In the genomic region with DNA sequence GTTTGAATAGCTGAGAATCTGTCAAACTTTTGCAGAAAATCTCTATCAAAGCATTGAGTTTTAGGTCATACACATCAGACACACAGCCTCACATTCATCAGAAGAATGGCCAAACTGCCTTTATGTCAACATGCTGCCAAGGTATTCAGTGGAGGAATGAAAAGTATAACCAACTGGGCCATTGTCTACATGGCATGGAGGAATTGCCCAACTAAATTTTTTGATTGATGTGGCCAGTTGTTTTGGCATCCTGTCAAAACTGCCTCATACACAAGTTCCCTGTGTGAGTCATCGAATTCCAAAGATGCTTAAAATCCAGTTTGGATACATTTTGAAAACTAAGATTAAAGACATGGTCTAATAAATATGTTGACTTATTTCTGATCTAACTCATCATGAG, we compare ENCODE assay signal across 22 mouse cellular contexts.
DNase-seq lines count a peak whose midpoint lies in the region; ATAC-seq and TF ChIP-seq lines count a peak whose summit lies in the region.
"Had no signal": no experiment of that assay in that cellular context is flagged by ENCODE, and none has a peak within 500 bp of the region (broad histone marks: within the 10 kb centered on the region; RNA-seq: fewer than 3 reads in every experiment).

No protein-coding gene starts in this region.

- peak; percentile 69 for DNase-seq in embryonic facial prominence, embryonic 14.5 days (ENCODE audit: low spot score)
- DNase-seq in embryonic facial prominence, embryonic 10.5 days (ENCODE audit: low spot score): no peak
- peak; percentile 9 for DNase-seq in 416B (ENCODE audit: low read depth)
- peak; percentile 15 for DNase-seq in Patski (ENCODE audit: low read depth, low spot score)
- DNase-seq in limb, embryonic 14.5 days (ENCODE audit: low spot score): peak; percentile 59
- DNase-seq in liver, embryonic 11.5 days (ENCODE audit: low spot score): no peak
- DNase-seq in hindbrain, embryonic 11.5 days (ENCODE audit: low spot score): no peak
- no peak for DNase-seq in kidney, postnatal 25 days
- DNase-seq: adrenal gland, postnatal 10 days; cerebellum, adult 11 months; cerebellum, adult 8-10 months; cerebellum, postnatal 14 days; embryo, embryonic 11 days; gastrocnemius, adult 2 months; gastrocnemius, postnatal 25 days; heart, postnatal 36 days had no signal

- in situ Hi-C loops in Patski (cut with MboI; ENCODE audit: low pct_unique_long_range_greater_than_20kb): no loop called here

- no peak for TF ChIP-seq POLR2A in limb, embryonic 14.5 days (IDR thresholded peaks at IDR 0.05; ENCODE audit: borderline replicate concordance, extremely low read depth, insufficient read depth, insufficient read length)

- no peaks in the 10 kb centered on the region for H3K27me3 ChIP-seq in embryonic facial prominence, embryonic 14.5 days (replicated peaks; ENCODE audit: control insufficient read depth, insufficient read depth, low read length)
- no peaks in the 10 kb centered on the region for H3K27me3 ChIP-seq in embryonic facial prominence, embryonic 10.5 days (replicated peaks; ENCODE audit: low read depth, poor library complexity, severe bottlenecking)
- H3K27me3 ChIP-seq in Patski: no peaks in the 10 kb centered on the region
- H3K27me3 ChIP-seq in limb, embryonic 14.5 days (ENCODE audit: control insufficient read depth, insufficient read depth, low read length): no peaks in the 10 kb centered on the region
- no peaks in the 10 kb centered on the region for H3K27me3 ChIP-seq in liver, embryonic 11.5 days (replicated peaks; ENCODE audit: control insufficient read depth, insufficient read depth, low read length)
- no peaks in the 10 kb centered on the region for H3K27me3 ChIP-seq in hindbrain, embryonic 11.5 days (ENCODE audit: control insufficient read depth, insufficient read depth, low read length)
- H3K27me3 ChIP-seq: embryonic facial prominence, embryonic 12.5 days; heart, embryonic 12.5 days; hindbrain, embryonic 12.5 days had no signal

- no peaks in the 10 kb centered on the region for H3K36me3 ChIP-seq in embryonic facial prominence, embryonic 14.5 days (ENCODE audit: control insufficient read depth, insufficient read depth, low read length)
- no peaks in the 10 kb centered on the region for H3K36me3 ChIP-seq in embryonic facial prominence, embryonic 10.5 days (replicated peaks)
- H3K36me3 ChIP-seq in limb, embryonic 14.5 days (ENCODE audit: control insufficient read depth, insufficient read depth, low read length): no peaks in the 10 kb centered on the region
- H3K36me3 ChIP-seq in liver, embryonic 11.5 days (ENCODE audit: control insufficient read depth, insufficient read depth, low read length): no peaks in the 10 kb centered on the region
- H3K36me3 ChIP-seq in hindbrain, embryonic 11.5 days (ENCODE audit: control insufficient read depth, insufficient read depth, low read length): no peaks in the 10 kb centered on the region
- H3K36me3 ChIP-seq: embryonic facial prominence, embryonic 12.5 days; forebrain, embryonic 10.5 days; heart, embryonic 12.5 days; hindbrain, embryonic 12.5 days had no signal

- TF ChIP-seq CTCF in Patski (IDR thresholded peaks at IDR 0.05): no peak

- H3K4me2 ChIP-seq in embryonic facial prominence, embryonic 14.5 days (ENCODE audit: low read depth, low read length): no peak overlapping the region
- no peak overlapping the region for H3K4me2 ChIP-seq in limb, embryonic 14.5 days (replicated peaks; ENCODE audit: low read depth, low read length, severe bottlenecking)
- no peak overlapping the region for H3K4me2 ChIP-seq in liver, embryonic 11.5 days
- no peak overlapping the region for H3K4me2 ChIP-seq in hindbrain, embryonic 11.5 days (replicated peaks; ENCODE audit: low read depth, low read length)
- H3K4me2 ChIP-seq: embryonic facial prominence, embryonic 12.5 days; heart, embryonic 12.5 days; hindbrain, embryonic 12.5 days had no signal

- WGBS in embryonic facial prominence, embryonic 14.5 days: 73% methylated on average over 1 of the region's 1 CpGs
- WGBS in embryonic facial prominence, embryonic 10.5 days: 86% methylated on average over 1 of the region's 1 CpGs
- 78% methylated on average over 1 of the region's 1 CpGs for WGBS in limb, embryonic 14.5 days
- WGBS in liver, embryonic 11.5 days: 79% methylated on average over 1 of the region's 1 CpGs
- WGBS in hindbrain, embryonic 11.5 days: 94% methylated on average over 1 of the region's 1 CpGs

- no peak overlapping the region for H3K27ac ChIP-seq in embryonic facial prominence, embryonic 14.5 days (replicated peaks; ENCODE audit: low read depth, low read length)
- no peak overlapping the region for H3K27ac ChIP-seq in embryonic facial prominence, embryonic 10.5 days (replicated peaks)
- H3K27ac ChIP-seq in limb, embryonic 14.5 days (replicated peaks; ENCODE audit: low read depth, low read length): no peak overlapping the region
- H3K27ac ChIP-seq in liver, embryonic 11.5 days (ENCODE audit: low read depth, low read length): no peak overlapping the region
- H3K27ac ChIP-seq in hindbrain, embryonic 11.5 days (ENCODE audit: low read depth, low read length): no peak overlapping the region
- H3K27ac ChIP-seq: embryonic facial prominence, embryonic 12.5 days; forebrain, embryonic 10.5 days; gastrocnemius, adult 2 months; hindbrain, embryonic 12.5 days; hindbrain, postnatal 0 days had no signal

- no peaks in the 10 kb centered on the region for H3K9me3 ChIP-seq in embryonic facial prominence, embryonic 14.5 days (ENCODE audit: control insufficient read depth, low read length)
- no peaks in the 10 kb centered on the region for H3K9me3 ChIP-seq in embryonic facial prominence, embryonic 10.5 days
- H3K9me3 ChIP-seq in limb, embryonic 14.5 days (ENCODE audit: control insufficient read depth, low read length): no peaks in the 10 kb centered on the region
- no peaks in the 10 kb centered on the region for H3K9me3 ChIP-seq in liver, embryonic 11.5 days (ENCODE audit: control insufficient read depth, low read length)
- no peaks in the 10 kb centered on the region for H3K9me3 ChIP-seq in hindbrain, embryonic 11.5 days (ENCODE audit: control insufficient read depth, low read length)
- H3K9me3 ChIP-seq: embryonic facial prominence, embryonic 12.5 days; forebrain, embryonic 10.5 days; heart, embryonic 12.5 days; hindbrain, embryonic 12.5 days had no signal

- POLR2A ChIA-PET in Patski (lab: Charles Lee): no interaction called here

- CTCF ChIA-PET in Patski (lab: Charles Lee): no interaction called here

- peak; percentile 76; the same call in 1 of the 2 replicates for ATAC-seq in embryonic facial prominence, embryonic 14.5 days (ENCODE audit: low read depth)
- ATAC-seq in Patski: no peak
- ATAC-seq in limb, embryonic 14.5 days (ENCODE audit: low FRiP score, low read depth): peak; percentile 74
- no peak for ATAC-seq in liver, embryonic 11.5 days (replicated peaks; ENCODE audit: low FRiP score)
- ATAC-seq in hindbrain, embryonic 11.5 days (ENCODE audit: low FRiP score): no peak
- ATAC-seq: forebrain, embryonic 14.5 days; hindbrain, postnatal 0 days had no signal

- H3K4me1 ChIP-seq in embryonic facial prominence, embryonic 14.5 days (ENCODE audit: control insufficient read depth, insufficient read depth, low read length): no peaks in the 10 kb centered on the region
- H3K4me1 ChIP-seq in embryonic facial prominence, embryonic 10.5 days: no peaks in the 10 kb centered on the region
- no peaks in the 10 kb centered on the region for H3K4me1 ChIP-seq in limb, embryonic 14.5 days (ENCODE audit: control insufficient read depth, insufficient read depth, low read length)
- no peaks in the 10 kb centered on the region for H3K4me1 ChIP-seq in liver, embryonic 11.5 days (replicated peaks; ENCODE audit: control insufficient read depth, insufficient read depth, low read length)
- H3K4me1 ChIP-seq in hindbrain, embryonic 11.5 days (replicated peaks; ENCODE audit: control insufficient read depth, insufficient read depth, low read length): no peaks in the 10 kb centered on the region
- H3K4me1 ChIP-seq: embryonic facial prominence, embryonic 12.5 days; forebrain, embryonic 10.5 days; heart, embryonic 12.5 days; hindbrain, embryonic 12.5 days had no signal

- H3K4me3 ChIP-seq in embryonic facial prominence, embryonic 14.5 days (ENCODE audit: low read depth, low read length): no peak overlapping the region
- H3K4me3 ChIP-seq in embryonic facial prominence, embryonic 10.5 days: no peak overlapping the region
- H3K4me3 ChIP-seq in limb, embryonic 14.5 days (replicated peaks; ENCODE audit: low read length): no peak overlapping the region
- H3K4me3 ChIP-seq in liver, embryonic 11.5 days (ENCODE audit: low read depth, low read length): no peak overlapping the region
- H3K4me3 ChIP-seq in hindbrain, embryonic 11.5 days (ENCODE audit: low read depth, low read length): no peak overlapping the region
- H3K4me3 ChIP-seq: embryonic facial prominence, embryonic 12.5 days; forebrain, embryonic 10.5 days; gastrocnemius, adult 2 months; heart, embryonic 12.5 days; hindbrain, embryonic 12.5 days had no signal

- no peak overlapping the region for H3K9ac ChIP-seq in embryonic facial prominence, embryonic 14.5 days (ENCODE audit: low read depth, low read length)
- H3K9ac ChIP-seq in limb, embryonic 14.5 days (ENCODE audit: low read depth, low read length, severe bottlenecking): no peak overlapping the region
- no peak overlapping the region for H3K9ac ChIP-seq in liver, embryonic 11.5 days (ENCODE audit: low read depth, low read length)
- no peak overlapping the region for H3K9ac ChIP-seq in hindbrain, embryonic 11.5 days (ENCODE audit: low read depth, low read length)
- H3K9ac ChIP-seq: embryonic facial prominence, embryonic 12.5 days; heart, embryonic 12.5 days; hindbrain, embryonic 12.5 days had no signal

Comparison
In these comparisons a context has a peak if more than half of its experiments do, and no peak if none do; other contexts are left out.
1. DNase-seq: peak in embryonic facial prominence, embryonic 14.5 days (single experiment), 416B (single experiment), Patski (single experiment) and limb, embryonic 14.5 days (single experiment); none in embryonic facial prominence, embryonic 10.5 days (single experiment), liver, embryonic 11.5 days (single experiment), hindbrain, embryonic 11.5 days (single experiment) and kidney, postnatal 25 days (0 of 2).
2. ATAC-seq: peak in embryonic facial prominence, embryonic 14.5 days (single experiment) and limb, embryonic 14.5 days (single experiment); none in Patski (single experiment), liver, embryonic 11.5 days (single experiment) and hindbrain, embryonic 11.5 days (single experiment).